Mouse (Mus musculus): ENCODE measurements around the gene Galnt10. TPM values are rescaled to one million over a fixed set of nuclear protein-coding genes. Genes with fewer than 3 reads are reported as not detected.

The Galnt10 gene
- polyA plus RNA-seq, 1 experiment from 2014 or later: 18.6 TPM

GRCm38 (mm10) chr11:57686797-57687196, 41.6 kb downstream of the Galnt10 start:
- no peaks in the 10 kb centered on the region for H3K36me3 ChIP-seq (replicated peaks)
- H3K27me3 ChIP-seq (ENCODE audit: poor library complexity, severe bottlenecking): peaks cover 25% of the 10 kb centered on the region
- no peak for DNase-seq (ENCODE audit: extremely low spot score, low spot score)
- H3K27ac ChIP-seq: no peak overlapping the region
- peaks cover 55% of the 10 kb centered on the region for H3K4me1 ChIP-seq
- no peak overlapping the region for H3K4me3 ChIP-seq
- 88% methylated on average over 12 of the region's 12 CpGs for WGBS
- no peaks in the 10 kb centered on the region for H3K9me3 ChIP-seq

DNA sequence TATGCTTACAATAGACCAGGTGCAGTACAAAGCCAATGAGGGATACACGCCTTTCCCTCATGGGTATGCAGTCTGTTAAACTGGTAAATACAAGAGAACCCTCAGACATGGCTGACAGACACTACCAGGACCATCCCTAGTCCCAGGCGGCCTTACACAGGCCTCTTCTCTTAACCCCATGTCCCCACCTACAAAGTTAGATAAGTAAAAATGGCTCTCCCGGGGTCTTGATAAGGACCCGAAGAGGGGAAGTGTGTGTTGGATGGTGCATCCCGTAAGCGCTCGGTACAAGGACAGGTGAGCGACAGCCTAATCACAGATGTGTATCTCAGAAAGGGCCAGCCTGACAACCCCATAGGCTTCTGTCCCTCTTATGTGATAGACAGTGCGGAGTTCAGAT, 42.0 kb downstream of the Galnt10 start:
- Histone ChIP-seq H3K36me3 (replicated peaks) (no peaks in the 10 kb centered on the region), H3K4me3 (no peak overlapping the region), H3K27ac (no peak overlapping the region), H3K27me3 (ENCODE audit: poor library complexity, severe bottlenecking) (peaks cover 25% of the 10 kb centered on the region), H3K9me3 (no peaks in the 10 kb centered on the region), H3K4me1 (peaks cover 54% of the 10 kb centered on the region)
- no peak for DNase-seq (ENCODE audit: extremely low spot score, low spot score)
- WGBS: 90% methylated on average over 9 of the region's 9 CpGs

GRCm38 (mm10) chr11:57688179-57688929, 43.1 kb downstream of the Galnt10 start:
- 88% methylated on average over 14 of the region's 14 CpGs for WGBS
- Histone ChIP-seq H3K27me3 (ENCODE audit: poor library complexity, severe bottlenecking) (peaks cover 25% of the 10 kb centered on the region), H3K9me3 (no peaks in the 10 kb centered on the region), H3K4me1 (peaks cover 52% of the 10 kb centered on the region), H3K4me3 (no peak overlapping the region), H3K27ac (no peak overlapping the region), H3K36me3 (replicated peaks) (no peaks in the 10 kb centered on the region)
- DNase-seq (ENCODE audit: extremely low spot score, low spot score): no peak

- H3K27me3 ChIP-seq (ENCODE audit: poor library complexity, severe bottlenecking): peaks cover 14% of the 10 kb centered on the region
- peaks cover 38% of the 10 kb centered on the region for H3K4me1 ChIP-seq
- 88% methylated on average over 6 of the region's 6 CpGs for WGBS
- DNase-seq (ENCODE audit: extremely low spot score, low spot score): no peak
- H3K9me3 ChIP-seq: no peaks in the 10 kb centered on the region
- H3K4me3 ChIP-seq: no peak overlapping the region
- H3K36me3 ChIP-seq (replicated peaks): no peaks in the 10 kb centered on the region
- no peak overlapping the region for H3K27ac ChIP-seq
Observed at GRCm38 (mm10) chr11:57689811-57690210, 44.6 kb downstream of the Galnt10 start.

GRCm38 (mm10) chr11:57690836-57691235, 45.6 kb downstream of the Galnt10 start:
- Histone ChIP-seq H3K4me1 (peaks cover 34% of the 10 kb centered on the region), H3K27ac (no peak overlapping the region), H3K36me3 (replicated peaks) (no peaks in the 10 kb centered on the region), H3K4me3 (no peak overlapping the region), H3K27me3 (ENCODE audit: poor library complexity, severe bottlenecking) (peaks cover 12% of the 10 kb centered on the region), H3K9me3 (no peaks in the 10 kb centered on the region)
- no peak for DNase-seq (ENCODE audit: extremely low spot score, low spot score)
- WGBS: 90% methylated on average over 5 of the region's 5 CpGs

GRCm38 (mm10) chr11:57691939-57692338, 46.7 kb downstream of the Galnt10 start:
- Histone ChIP-seq H3K4me1 (peaks cover 35% of the 10 kb centered on the region), H3K4me3 (no peak overlapping the region), H3K27ac (no peak overlapping the region), H3K9me3 (no peaks in the 10 kb centered on the region), H3K36me3 (replicated peaks) (no peaks in the 10 kb centered on the region), H3K27me3 (ENCODE audit: poor library complexity, severe bottlenecking) (peaks cover 8% of the 10 kb centered on the region)
- 77% methylated on average over 6 of the region's 6 CpGs for WGBS
- no peak for DNase-seq (ENCODE audit: extremely low spot score, low spot score)

GRCm38 (mm10) chr11:57692726-57693125, 47.5 kb downstream of the Galnt10 start:
- WGBS: 81% methylated on average over 7 of the region's 7 CpGs
- no peak overlapping the region for H3K4me3 ChIP-seq
- no peaks in the 10 kb centered on the region for H3K36me3 ChIP-seq (replicated peaks)
- H3K9me3 ChIP-seq: no peaks in the 10 kb centered on the region
- no peak for DNase-seq (ENCODE audit: extremely low spot score, low spot score)
- H3K27me3 ChIP-seq (ENCODE audit: poor library complexity, severe bottlenecking): peaks cover 10% of the 10 kb centered on the region
- no peak overlapping the region for H3K27ac ChIP-seq
- H3K4me1 ChIP-seq: peaks cover 43% of the 10 kb centered on the region

DNA sequence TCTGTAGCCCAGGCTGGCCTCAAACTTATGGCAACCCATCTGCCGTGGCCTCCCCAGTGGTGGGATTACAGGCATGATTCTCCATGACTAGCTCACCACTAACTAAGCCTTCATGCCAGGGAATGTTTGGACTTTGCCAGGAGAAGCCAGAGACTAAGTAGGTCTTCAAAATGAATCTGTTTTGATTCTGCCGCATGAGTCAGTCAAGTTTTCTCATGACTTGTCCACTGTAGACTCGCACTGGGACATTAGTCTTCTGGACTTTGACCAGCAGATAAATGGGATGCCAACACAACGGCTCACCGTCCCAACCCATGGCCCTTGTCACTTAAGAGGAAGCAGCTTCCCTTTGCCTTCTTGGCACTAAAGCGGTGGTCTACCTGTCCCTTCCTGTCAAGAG, 49.2 kb downstream of the Galnt10 start:
- H3K36me3 ChIP-seq (replicated peaks): no peaks in the 10 kb centered on the region; the same call in 1 of the 2 replicates
- H3K4me3 ChIP-seq: no peak overlapping the region
- no peak for DNase-seq (ENCODE audit: extremely low spot score, low spot score)
- 96% methylated on average over 6 of the region's 6 CpGs for WGBS
- peaks cover 39% of the 10 kb centered on the region for H3K4me1 ChIP-seq
- H3K27ac ChIP-seq: no peak overlapping the region
- no peaks in the 10 kb centered on the region for H3K9me3 ChIP-seq
- H3K27me3 ChIP-seq (ENCODE audit: poor library complexity, severe bottlenecking): peaks cover 7% of the 10 kb centered on the region; the same call in 1 of the 2 replicates

GRCm38 (mm10) chr11:57696207-57696676, 51.0 kb downstream of the Galnt10 start:
- peak; percentile 45 for DNase-seq (ENCODE audit: extremely low spot score, low spot score)
- 31% methylated on average over 17 of the region's 17 CpGs for WGBS
- H3K27ac ChIP-seq: peak overlapping the region; percentile 68
- H3K4me3 ChIP-seq: peak overlapping the region; percentile 23
- peaks cover 41% of the 10 kb centered on the region for H3K4me1 ChIP-seq
- H3K9me3 ChIP-seq: no peaks in the 10 kb centered on the region
- H3K36me3 ChIP-seq (replicated peaks): no peaks in the 10 kb centered on the region; the same call in 1 of the 2 replicates
- H3K27me3 ChIP-seq (ENCODE audit: poor library complexity, severe bottlenecking): peaks cover 7% of the 10 kb centered on the region; the same call in 1 of the 2 replicates

- no peak for DNase-seq (ENCODE audit: extremely low spot score, low spot score)
- Histone ChIP-seq H3K4me3 (peak overlapping the region; percentile 23; the same call in 1 of the 2 replicates), H3K4me1 (peaks cover 45% of the 10 kb centered on the region), H3K27ac (peak overlapping the region; percentile 68), H3K9me3 (no peaks in the 10 kb centered on the region), H3K27me3 (ENCODE audit: poor library complexity, severe bottlenecking) (peaks cover 7% of the 10 kb centered on the region; the same call in 1 of the 2 replicates), H3K36me3 (replicated peaks) (no peaks in the 10 kb centered on the region; the same call in 1 of the 2 replicates)
- 45% methylated on average over 5 of the region's 5 CpGs for WGBS
Observed at GRCm38 (mm10) chr11:57696807-57697251, 51.6 kb downstream of the Galnt10 start.

DNA sequence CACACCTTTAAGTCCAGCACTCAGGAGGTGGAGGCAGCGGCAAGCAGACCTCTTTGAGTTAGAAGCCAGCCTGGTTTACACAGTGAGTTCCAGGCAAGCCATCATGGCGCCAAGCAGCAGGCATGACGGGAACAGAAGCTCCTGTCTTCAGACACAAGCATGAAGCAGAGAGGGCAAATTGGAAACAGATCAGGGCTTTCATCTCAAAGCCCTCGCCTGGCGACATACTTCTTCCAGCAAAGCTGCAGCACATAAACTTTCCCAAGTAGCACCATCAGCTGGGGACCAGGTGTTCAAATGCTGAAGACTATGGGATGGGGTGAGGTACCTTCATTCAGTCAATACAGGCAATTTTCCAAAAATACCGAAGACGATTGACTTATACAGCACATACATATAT, 54.9 kb downstream of the Galnt10 start:
- WGBS: 86% methylated on average over 7 of the region's 7 CpGs
- no peak for DNase-seq (ENCODE audit: extremely low spot score, low spot score)
- 0 out of 2 replicates have a peak, but pooled peaks cover 7% of the 10 kb centered on the region for H3K27me3 ChIP-seq (ENCODE audit: poor library complexity, severe bottlenecking)

GRCm38 (mm10) chr11:57701193-57701925, 56.1 kb downstream of the Galnt10 start:
- H3K27ac ChIP-seq: no peak overlapping the region
- peaks cover 11% of the 10 kb centered on the region for H3K36me3 ChIP-seq (replicated peaks)
- peaks cover 4% of the 10 kb centered on the region; the same call in 1 of the 2 replicates for H3K9me3 ChIP-seq
- H3K4me1 ChIP-seq: peaks cover 27% of the 10 kb centered on the region
- H3K4me3 ChIP-seq: no peak overlapping the region
- 0 out of 2 replicates have a peak, but pooled peaks cover 7% of the 10 kb centered on the region for H3K27me3 ChIP-seq (ENCODE audit: poor library complexity, severe bottlenecking)
- DNase-seq (ENCODE audit: extremely low spot score, low spot score): no peak
- 88% methylated on average over 11 of the region's 11 CpGs for WGBS

More for the DNA sequence above, 54.9 kb downstream of the Galnt10 start:
- H3K4me3 ChIP-seq: no peak overlapping the region
- peaks cover 39% of the 10 kb centered on the region for H3K4me1 ChIP-seq
- no peak overlapping the region for H3K27ac ChIP-seq
- peaks cover 4% of the 10 kb centered on the region; the same call in 1 of the 2 replicates for H3K9me3 ChIP-seq
- peaks cover 6% of the 10 kb centered on the region for H3K36me3 ChIP-seq (replicated peaks)
